Mouse (Mus musculus) heart, postnatal 25 days (tissue): ENCODE results near the gene Clec4g. TPM values are rescaled to one million over a fixed set of nuclear protein-coding genes. Genes with fewer than 3 reads are reported as not detected.

Experiments
- DNase-seq: peaks from one replicate; pipeline ENCODE4 v3.0.0; 2022; ENCODE audit warnings: low spot score
- intact Hi-C: fragments of 180-260 bp; cut with DNase I; formaldehyde crosslinking; loops from one replicate; pipeline ENCODE4 v1.15.1; 2025
- total RNA-seq, 2 experiments: library from RNA; stranded (reverse); gene quantifications; 2 replicates each; pipeline ENCODE4 v1.2.3; 2021

Clec4g gene
- total RNA-seq, 2 experiments from 2014 or later, result 0.65 to 0.67 TPM

GRCm38 (mm10) chr8:3682435-3682834 lies 38.0 kb downstream of the Clec4g start:
- no peak for DNase-seq
- intact Hi-C loops, result no loop called here

GRCm38 (mm10) chr8:3679656-3680055 lies 40.8 kb downstream of the Clec4g start:
- intact Hi-C loops, result no loop called here
- DNase-seq, result no peak

GRCm38 (mm10) chr8:3679236-3679635 lies 41.2 kb downstream of the Clec4g start:
- intact Hi-C loops, result no loop called here
- DNase-seq, result no peak

GRCm38 (mm10) chr8:3678831-3679230 lies 41.6 kb downstream of the Clec4g start:
- intact Hi-C loops, result no loop called here
- DNase-seq, result no peak

- no peak for DNase-seq
Observed at GRCm38 (mm10) chr8:3676993-3677579, 43.4 kb downstream of the Clec4g start.

DNA sequence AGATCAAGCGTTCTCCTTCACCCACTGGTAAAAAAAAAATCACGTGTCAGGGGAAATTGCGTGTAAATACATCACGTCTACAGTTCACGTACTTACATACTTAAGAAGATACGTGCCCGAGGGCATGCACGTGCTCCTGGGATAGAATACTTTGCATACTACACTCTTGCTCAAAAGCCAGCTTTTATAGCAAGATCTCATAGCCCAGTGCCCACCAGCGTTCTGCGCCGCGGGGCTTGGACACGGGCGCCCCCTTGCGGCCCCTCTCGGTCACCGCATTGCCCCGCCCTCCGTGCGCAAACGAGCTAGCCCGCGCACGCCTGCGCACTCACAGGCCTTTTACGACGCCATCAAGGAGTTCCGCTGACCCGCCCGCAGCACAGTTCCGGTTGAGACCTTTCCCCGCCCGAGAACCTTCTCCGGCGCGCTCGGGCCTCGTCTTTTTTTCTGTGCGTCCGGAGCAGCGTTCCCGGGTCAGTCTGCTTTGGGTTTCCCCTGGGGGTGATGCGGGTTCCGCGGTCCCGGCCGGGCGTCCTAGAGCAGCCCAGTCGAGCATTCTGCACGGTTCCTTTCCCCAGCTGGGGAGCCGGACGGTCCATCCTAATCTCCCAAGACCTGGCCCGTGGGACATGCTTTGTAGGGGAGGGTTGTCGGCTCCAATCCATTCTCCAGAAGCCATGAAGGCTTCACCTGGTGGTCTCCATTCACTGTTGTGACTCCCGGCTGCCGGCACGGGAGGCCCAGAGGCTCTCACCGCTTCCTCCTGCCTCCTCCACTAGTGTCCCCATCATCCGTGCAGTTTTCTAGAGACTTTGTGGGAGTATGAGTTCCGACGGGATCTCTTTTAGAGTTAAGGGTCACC lies 44.1 kb downstream of the Clec4g start, which contains the start of gene Trappc5:
Trappc5 (plus strand) TSS at position 169 of the 862 bp plus-strand sequence.
- intact Hi-C loops, result no loop called here

More at GRCm38 (mm10) chr8:3676993-3677579, 43.4 kb downstream of the Clec4g start:
- intact Hi-C loops, result no loop called here

GRCm38 (mm10) chr8:3674671-3675070 lies 45.8 kb downstream of the Clec4g start:
- intact Hi-C loops, result no loop called here

More for the DNA sequence above, 44.1 kb downstream of the Clec4g start, which contains the start of gene Trappc5:
- peak; percentile 86 for DNase-seq

DNA sequence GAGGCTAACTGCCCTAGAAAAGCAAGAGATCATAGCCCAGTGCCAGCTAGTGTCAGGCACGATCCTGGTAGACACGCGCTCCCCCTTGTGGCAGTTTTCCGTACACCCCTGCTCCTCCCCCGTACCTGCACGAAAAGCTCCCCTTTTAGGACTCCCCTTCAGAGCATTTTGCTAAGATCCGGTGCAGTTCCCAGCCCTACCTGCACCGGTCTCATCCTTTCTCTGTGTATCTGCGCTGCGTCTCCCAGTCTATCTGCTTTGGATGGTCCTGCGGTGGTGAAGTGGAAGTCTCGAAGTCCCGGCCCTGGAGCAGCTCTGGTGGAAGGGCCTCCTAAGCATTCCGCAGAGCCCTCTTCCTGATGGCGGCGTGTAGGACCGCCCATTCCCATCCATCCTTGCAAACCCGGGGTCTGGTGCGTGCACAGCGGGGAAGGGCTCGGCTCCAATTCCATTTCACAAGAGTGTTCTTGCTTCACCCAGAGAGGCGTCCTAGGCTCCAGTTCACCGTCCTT lies 48.4 kb downstream of the Clec4g start, which contains the start of gene Fcor:
Fcor (minus strand) TSS at position 383 of the 512 bp plus-strand sequence.
- peak; percentile 53 for DNase-seq
- intact Hi-C loops, result loop anchor here (1.0 to 2.0 kb wide), 4 partner anchors 47 to 313 kb away; partner anchors contain the start of gene Pcp2

More at GRCm38 (mm10) chr8:3674671-3675070, 45.8 kb downstream of the Clec4g start:
- no peak for DNase-seq

DNA sequence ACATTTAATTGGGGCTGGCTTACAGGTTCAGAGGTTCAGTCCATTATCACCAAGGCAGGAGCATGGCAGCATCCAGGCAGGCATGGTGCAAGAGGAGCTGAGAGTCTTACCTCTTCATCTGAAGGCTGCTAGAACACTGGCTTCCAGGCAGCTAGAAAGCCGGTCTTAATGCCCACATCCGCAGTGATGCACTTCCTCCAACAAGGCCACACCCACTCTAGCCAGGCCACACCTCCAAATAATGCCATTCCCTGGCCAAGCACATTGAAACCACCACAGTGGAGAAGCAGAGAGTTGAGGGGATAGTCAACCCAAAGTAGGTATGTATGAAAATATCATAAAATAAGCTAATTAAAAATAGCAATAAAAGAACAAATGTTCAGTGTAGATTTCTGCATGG lies 50.1 kb downstream of the Clec4g start:
- DNase-seq, result no peak
- intact Hi-C loops, result no loop called here

GRCm38 (mm10) chr8:3665507-3665906 lies 54.9 kb downstream of the Clec4g start, which contains the start of gene Mcemp1:
TSS of gene Mcemp1 (plus strand) at chr8:3665754.
- intact Hi-C loops, result no loop called here

GRCm38 (mm10) chr8:3664405-3664804 lies 56.0 kb downstream of the Clec4g start:
- intact Hi-C loops, result no loop called here
- DNase-seq, result no peak

More at GRCm38 (mm10) chr8:3665507-3665906, 54.9 kb downstream of the Clec4g start, which contains the start of gene Mcemp1:
- DNase-seq, result no peak

GRCm38 (mm10) chr8:3660889-3661288 lies 59.6 kb downstream of the Clec4g start:
- intact Hi-C loops, result no loop called here
- DNase-seq, result no peak

Other genes with a start within 250 kb of the Clec4g start
- not detected for gene Tex45, start 249.8 kb downstream of the Clec4g start, total RNA-seq
- gene Zfp358, start 227.5 kb downstream of the Clec4g start, total RNA-seq, result 10 to 100 TPM; 27.2 to 28.6 TPM
- 10 to 100 TPM; 18.5 to 22.0 TPM for gene Mcoln1, start 220.2 kb downstream of the Clec4g start, total RNA-seq
- 10 to 100 TPM; 10.6 to 11.9 TPM for gene Pnpla6, start 205.3 kb downstream of the Clec4g start, total RNA-seq
- gene C330021F23Rik, start 152.7 kb downstream of the Clec4g start, total RNA-seq, result under 1 TPM in 1 of 2 experiments, not detected in 1; 0.25 TPM
- gene Camsap3, start 133.4 kb downstream of the Clec4g start, total RNA-seq, result under 1 TPM; 0.47 to 0.67 TPM
- 10 to 100 TPM; 14.5 to 14.9 TPM for gene Xab2, start 99.3 kb downstream of the Clec4g start, total RNA-seq
- gene Pet100, start 99.1 kb downstream of the Clec4g start, total RNA-seq, result 10 to 100 TPM; 70.6 to 80.3 TPM
- gene Pcp2, start 95.1 kb downstream of the Clec4g start, total RNA-seq, result not detected
- 1 to 10 TPM; 4.5 to 4.8 TPM for gene Stxbp2, start 89.7 kb downstream of the Clec4g start, total RNA-seq
- 1 to 10 TPM in 1 of 2 experiments, under 1 TPM in 1; 0.70 to 3.7 TPM for gene Retn, start 64.9 kb downstream of the Clec4g start, total RNA-seq
- under 1 TPM; 0.22 to 0.34 TPM for gene Mcemp1, start 54.9 kb downstream of the Clec4g start, total RNA-seq
- 1 to 10 TPM in 1 of 2 experiments, not detected in 1; 2.2 TPM for gene Fcor, start 48.3 kb downstream of the Clec4g start, total RNA-seq
- 10 to 100 TPM; 19.1 to 19.3 TPM for gene Trappc5, start 44.4 kb downstream of the Clec4g start, total RNA-seq
- gene Fcer2a, start 26.5 kb downstream of the Clec4g start, total RNA-seq, result under 1 TPM; 0.29 to 0.59 TPM
- gene Cd209a, start 28.3 kb upstream of the Clec4g start, total RNA-seq, result under 1 TPM; 0.22 to 0.42 TPM
- gene Cd209e, start 133.7 kb upstream of the Clec4g start, total RNA-seq, result not detected
- not detected for gene Cd209d, start 157.9 kb upstream of the Clec4g start, total RNA-seq
- gene Cd209b, start 206.2 kb upstream of the Clec4g start, total RNA-seq, result under 1 TPM; 0.28 to 0.36 TPM
- not detected for gene Cd209c, start 234.1 kb upstream of the Clec4g start, total RNA-seq